In genomic region chr4:116412993-116413392, GRCm38 (mm10) we compare ENCODE assay signal across 20 mouse cellular contexts. TPM values are rescaled to one million over a fixed set of nuclear protein-coding genes. Genes with fewer than 3 reads are reported as not detected.
A peak's percentile ranks its signal among the peaks of the same experiment; 100 is the strongest.
DNase-seq lines count a peak whose midpoint lies in the region; ATAC-seq and TF ChIP-seq lines count a peak whose summit lies in the region.
"Had no signal": no experiment of that assay in that cellular context is flagged by ENCODE, and none has a peak within 500 bp of the region (broad histone marks: within the 10 kb centered on the region; RNA-seq: fewer than 3 reads in every experiment).

No protein-coding gene starts in this region.

- H3ac ChIP-seq in myocyte (ENCODE audit: control insufficient read depth, insufficient read length), result no peak overlapping the region

- peaks cover 2% of the 10 kb centered on the region; the same call in 1 of the 2 replicates for H3K36me3 ChIP-seq in heart, embryonic 12.5 days
- H3K36me3 ChIP-seq in intestine, embryonic 16.5 days (ENCODE audit: control insufficient read depth, insufficient read depth, low read length), result no peaks in the 10 kb centered on the region
- H3K36me3 ChIP-seq in intestine, embryonic 15.5 days, result no peaks in the 10 kb centered on the region
- no peaks in the 10 kb centered on the region for H3K36me3 ChIP-seq in myocyte (ENCODE audit: control insufficient read depth, insufficient read depth)
- H3K36me3 ChIP-seq: forebrain, embryonic 15.5 days; hindbrain, embryonic 12.5 days had no signal

- 24% methylated on average over 1 of the region's 1 CpGs for WGBS in heart, embryonic 12.5 days
- 36% methylated on average over 1 of the region's 1 CpGs for WGBS in intestine, embryonic 16.5 days
- 19% methylated on average over 1 of the region's 1 CpGs for WGBS in intestine, embryonic 15.5 days

- H3K27ac ChIP-seq in heart, embryonic 12.5 days (ENCODE audit: poor library complexity, severe bottlenecking), result peak overlapping the region; percentile 66
- peak overlapping the region; percentile 1; the same call in 1 of the 2 replicates for H3K27ac ChIP-seq in intestine, embryonic 16.5 days (ENCODE audit: low read length)
- H3K27ac ChIP-seq in intestine, embryonic 15.5 days, result no peak overlapping the region
- H3K27ac ChIP-seq: embryonic facial prominence, embryonic 10.5 days; forebrain, embryonic 15.5 days; heart, adult 2 months; hindbrain, embryonic 12.5 days; hindbrain, postnatal 0 days had no signal

- intact Hi-C loops in heart, postnatal 25 days (cut with DNase I), result no loop called here

- H3K27me3 ChIP-seq in heart, embryonic 12.5 days (replicated peaks), result no peaks in the 10 kb centered on the region
- no peaks in the 10 kb centered on the region for H3K27me3 ChIP-seq in intestine, embryonic 16.5 days (replicated peaks; ENCODE audit: control insufficient read depth, insufficient read depth, low read length)
- H3K27me3 ChIP-seq in intestine, embryonic 15.5 days (replicated peaks), result no peaks in the 10 kb centered on the region
- H3K27me3 ChIP-seq in myocyte (ENCODE audit: control insufficient read depth, insufficient read depth, insufficient read length), result no peaks in the 10 kb centered on the region
- H3K27me3 ChIP-seq: CH12.LX; forebrain, embryonic 15.5 days; hindbrain, embryonic 12.5 days had no signal

- H3K4me3 ChIP-seq in heart, embryonic 12.5 days, result no peak overlapping the region
- no peak overlapping the region for H3K4me3 ChIP-seq in intestine, embryonic 16.5 days (ENCODE audit: low read length)
- no peak overlapping the region for H3K4me3 ChIP-seq in intestine, embryonic 15.5 days (replicated peaks)
- no peak overlapping the region for H3K4me3 ChIP-seq in myocyte
- H3K4me3 ChIP-seq: embryonic facial prominence, embryonic 10.5 days; forebrain, embryonic 15.5 days; heart, adult 2 months; hindbrain, embryonic 12.5 days had no signal

- H3K9me3 ChIP-seq in heart, embryonic 12.5 days (replicated peaks), result no peaks in the 10 kb centered on the region
- H3K9me3 ChIP-seq in intestine, embryonic 16.5 days (ENCODE audit: control insufficient read depth, low read length), result no peaks in the 10 kb centered on the region
- no peaks in the 10 kb centered on the region for H3K9me3 ChIP-seq in intestine, embryonic 15.5 days
- H3K9me3 ChIP-seq: embryonic facial prominence, embryonic 10.5 days; forebrain, embryonic 15.5 days; hindbrain, embryonic 12.5 days had no signal

- ATAC-seq in heart, embryonic 12.5 days (ENCODE audit: insufficient number of reproducible peaks, low FRiP score), result no peak
- peak; percentile 42; the same call in 1 of the 2 replicates for ATAC-seq in intestine, embryonic 16.5 days
- no peak for ATAC-seq in intestine, embryonic 15.5 days
- no peak for ATAC-seq in erythroblast, adult 5-6 weeks (replicated peaks; ENCODE audit: low FRiP score, poor library complexity, severe bottlenecking)
- ATAC-seq: forebrain, embryonic 15.5 days; hindbrain, postnatal 0 days had no signal

- H3K4me1 ChIP-seq in heart, embryonic 12.5 days (replicated peaks), result peaks cover 15% of the 10 kb centered on the region
- peaks cover 2% of the 10 kb centered on the region for H3K4me1 ChIP-seq in intestine, embryonic 16.5 days (ENCODE audit: control insufficient read depth, insufficient read depth, low read length)
- 0 out of 2 replicates have a peak, but pooled peaks cover 4% of the 10 kb centered on the region for H3K4me1 ChIP-seq in intestine, embryonic 15.5 days (replicated peaks)
- H3K4me1 ChIP-seq: forebrain, embryonic 15.5 days; hindbrain, embryonic 12.5 days had no signal

- H3K79me2 ChIP-seq in myocyte (ENCODE audit: control insufficient read depth, insufficient read depth), result peaks cover 25% of the 10 kb centered on the region

- no peak overlapping the region for H3K9ac ChIP-seq in heart, embryonic 12.5 days
- H3K9ac ChIP-seq in intestine, embryonic 16.5 days (ENCODE audit: low read depth, low read length), result no peak overlapping the region
- no peak overlapping the region for H3K9ac ChIP-seq in intestine, embryonic 15.5 days
- H3K9ac ChIP-seq: forebrain, embryonic 15.5 days; hindbrain, embryonic 12.5 days had no signal

- DNase-seq in heart, postnatal 25 days (ENCODE audit: low spot score), result no peak
- DNase-seq in Muller cell, postnatal 12 days (ENCODE audit: inconsistent ontology term), result peak; percentile 66
- DNase-seq: adrenal gland, adult 8-10 months; adrenal gland, postnatal 36 days; cerebellum, adult 2 months; cerebellum, postnatal 10 days; gastrocnemius, postnatal 10 days; heart, adult 2 months; heart, postnatal 4 days; kidney, adult 9 months had no signal

- H3K4me2 ChIP-seq in heart, embryonic 12.5 days, result no peak overlapping the region
- no peak overlapping the region for H3K4me2 ChIP-seq in intestine, embryonic 16.5 days (ENCODE audit: low read depth, low read length)
- H3K4me2 ChIP-seq in intestine, embryonic 15.5 days (replicated peaks), result no peak overlapping the region
- H3K4me2 ChIP-seq in myocyte (ENCODE audit: low read depth), result peak overlapping the region; percentile 7
- H3K4me2 ChIP-seq: forebrain, embryonic 15.5 days; hindbrain, embryonic 12.5 days had no signal

- TF ChIP-seq POLR2A in myocyte (IDR thresholded peaks at IDR 0.05; ENCODE audit: insufficient read length, low read depth), result no peak

TF ChIP-seq in myocyte, 11 proteins besides CTCF, POLR2A, EP300 and RAD21:
- TF ChIP-seq E2F4 (IDR thresholded peaks at IDR 0.05; ENCODE audit: insufficient read depth) (no peak), POLR2AphosphoS2 (IDR thresholded peaks at IDR 0.05; ENCODE audit: insufficient read length, low read depth) (no peak), TCF3 (IDR thresholded peaks at IDR 0.05; ENCODE audit: insufficient read length, low read depth) (no peak), TCF12 (IDR thresholded peaks at IDR 0.05; ENCODE audit: insufficient read depth, poor library complexity, severe bottlenecking) (no peak), SRF (IDR thresholded peaks at IDR 0.05; ENCODE audit: control insufficient read depth, insufficient read length, low read depth) (no peak), MYOD1 (IDR thresholded peaks at IDR 0.05; ENCODE audit: control insufficient read depth in 1 of 3, insufficient read length in 2 of 3, low read depth in 2 of 3) (no peak), REST (IDR thresholded peaks at IDR 0.05; ENCODE audit: insufficient read depth, insufficient read length) (no peak)

RNA-seq across cellular contexts. Expression of gene Mast2, which starts 51.0 kb away (rescaled TPM):
- 21.5 and 27.5 TPM in 2 replicates for polyA plus RNA-seq in heart, embryonic 12.5 days (2016; fragmentation: Nextera tagmentation; extraction: Ambion mirVana)
- 100 to 1,000 TPM; 118 to 119 TPM for total RNA-seq in heart, postnatal 25 days (2021)
- polyA plus RNA-seq in intestine, embryonic 16.5 days (2015; fragmentation: Nextera tagmentation; extraction: Ambion mirVana), result 6.4 and 7.5 TPM in 2 replicates
- 13.3 and 13.5 TPM in 2 replicates for polyA plus RNA-seq in intestine, embryonic 15.5 days (2015; fragmentation: Nextera tagmentation; extraction: Ambion mirVana)
- 48.9 TPM for polyA plus RNA-seq in myocyte (2012; fragmentation: generic; extraction: Trizol)
- 7.7 and 8.8 TPM in 2 replicates for total RNA-seq in erythroblast, adult 5-6 weeks (2015; ENCODE audit: low replicate concordance)
- 15.5 and 16.5 TPM in 2 replicates for total RNA-seq in erythroblast, adult 5-6 weeks (2017; ENCODE audit: low replicate concordance)
